Mouse (Mus musculus): ENCODE results near the gene Ddx1.

Ddx1 gene

DNA sequence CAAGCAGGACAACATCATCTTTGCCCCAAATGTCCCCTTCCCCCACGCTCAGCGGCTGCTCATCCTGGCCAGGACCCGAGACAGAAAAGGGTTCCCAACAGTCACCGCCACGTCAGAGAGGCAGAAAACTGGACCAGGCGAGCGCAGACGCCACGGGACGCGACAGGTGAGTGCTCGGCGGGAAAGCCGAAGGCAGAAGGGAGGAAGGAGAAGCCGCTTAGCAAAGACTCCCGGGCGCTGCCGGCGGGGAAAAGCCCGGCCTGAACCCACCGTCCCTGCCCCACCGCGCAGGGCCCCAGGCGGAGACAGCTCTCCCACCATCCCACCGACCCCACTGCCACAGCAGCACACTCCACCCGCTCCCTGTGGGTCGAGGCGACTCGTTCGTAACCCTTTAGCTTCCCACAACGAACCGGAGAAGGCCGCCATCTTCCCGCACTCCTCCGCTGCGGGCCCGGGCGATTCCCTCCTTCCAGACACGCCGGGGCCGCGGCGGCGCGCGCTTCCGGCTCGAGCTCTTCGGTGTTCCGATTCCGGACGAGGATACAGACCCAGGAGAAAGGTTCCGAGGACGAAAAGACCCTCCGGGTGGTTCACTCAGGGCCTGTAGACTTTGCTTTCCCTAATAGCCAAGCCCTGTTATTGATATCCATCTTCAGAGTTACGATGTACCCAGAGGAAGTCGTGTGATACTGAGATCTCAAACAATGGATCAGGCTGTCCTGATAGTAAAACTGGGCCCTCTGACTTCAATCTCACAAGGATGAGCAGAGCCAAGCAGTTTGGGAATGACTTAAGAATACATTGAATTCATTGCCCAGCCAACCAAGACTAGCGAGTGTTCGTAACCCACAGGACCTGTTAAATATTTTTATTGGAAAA is at the start of gene Ddx1:
Gene Ddx1 (minus strand): TSS at position 523 of the 882 bp plus-strand sequence.
- DNase-seq = peak; percentile 80

DNA sequence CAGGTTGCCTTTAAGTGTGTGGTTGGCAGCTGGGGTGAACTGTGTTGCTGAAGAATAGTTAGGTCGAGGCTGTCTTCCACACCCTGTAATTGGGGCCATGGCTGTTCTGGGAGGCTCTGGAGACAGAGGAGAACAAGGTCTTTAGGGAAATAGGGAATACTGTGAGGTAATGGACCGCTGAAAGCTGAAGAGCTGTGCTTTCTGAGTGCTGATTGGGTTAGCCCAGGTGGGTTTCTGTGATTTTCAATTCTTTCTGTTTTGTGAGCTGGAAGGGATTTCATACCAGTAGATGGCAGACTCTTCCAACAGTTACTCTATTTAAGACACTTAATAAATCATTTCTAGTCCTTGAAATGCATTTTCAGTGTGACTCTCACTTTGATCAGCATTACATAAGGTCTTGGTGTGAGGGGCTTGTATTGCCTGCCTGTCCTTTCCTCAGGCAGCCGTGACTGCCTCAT is 44.4 kb upstream of the Ddx1 start:
- DNase-seq = no peak

DNA sequence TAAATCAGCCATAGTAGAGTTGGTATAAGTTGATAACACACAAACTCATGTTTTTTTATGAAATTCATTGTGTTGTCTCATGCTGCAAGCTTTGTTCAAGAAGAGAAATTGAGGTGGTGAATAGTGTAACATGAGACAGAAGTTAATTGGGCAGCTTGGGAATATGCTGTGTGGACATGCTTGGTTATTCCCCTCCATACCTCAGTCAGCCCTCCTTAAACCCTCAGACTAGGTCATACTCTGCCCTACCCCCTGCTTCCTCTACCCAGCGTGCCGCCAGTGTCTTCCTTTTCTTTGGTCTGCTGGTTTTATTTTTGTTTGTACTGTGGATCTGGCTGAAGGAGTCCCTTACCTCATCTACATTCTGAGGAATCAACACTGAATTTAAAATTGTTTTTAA is 42.4 kb upstream of the Ddx1 start:
- DNase-seq = no peak

DNA sequence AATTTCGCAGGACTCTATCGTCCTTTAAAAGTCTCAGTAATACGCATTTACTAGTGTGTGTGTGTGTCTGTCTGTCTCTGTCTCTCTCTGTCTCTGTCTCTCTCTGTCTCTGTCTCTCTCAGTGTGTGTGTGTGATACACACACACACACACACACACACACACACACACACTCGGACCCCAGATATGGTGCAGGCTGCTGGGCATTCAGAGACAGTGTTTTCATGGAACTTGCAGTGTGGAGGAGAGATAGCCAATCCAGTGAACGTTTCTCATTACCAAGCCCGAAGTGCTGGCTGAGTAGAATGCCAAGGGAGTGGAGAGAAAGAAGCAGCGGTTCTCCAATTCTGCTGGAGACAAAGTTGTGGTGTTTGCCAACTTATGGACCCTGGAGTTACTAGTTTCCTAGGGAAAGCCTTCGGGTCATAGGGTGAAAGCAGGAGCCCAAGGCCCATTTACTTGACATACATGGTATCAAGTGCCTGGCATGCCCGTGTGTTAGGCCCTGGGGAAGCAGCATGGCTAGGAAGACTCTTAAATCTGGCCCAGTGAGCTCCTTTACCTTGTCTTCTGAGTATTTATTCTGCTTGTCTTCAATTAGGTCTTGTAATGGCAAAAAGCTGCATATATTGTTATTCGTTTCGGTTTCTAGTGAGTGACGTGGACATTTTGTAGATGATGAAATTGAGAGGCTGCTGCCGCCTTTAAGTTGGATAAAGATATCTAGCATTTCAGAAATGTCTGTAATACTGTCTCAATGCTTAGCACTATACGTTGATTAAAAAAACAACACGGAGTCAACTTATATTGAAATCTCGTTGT is 20.8 kb upstream of the Ddx1 start:
- no peak for DNase-seq

DNA sequence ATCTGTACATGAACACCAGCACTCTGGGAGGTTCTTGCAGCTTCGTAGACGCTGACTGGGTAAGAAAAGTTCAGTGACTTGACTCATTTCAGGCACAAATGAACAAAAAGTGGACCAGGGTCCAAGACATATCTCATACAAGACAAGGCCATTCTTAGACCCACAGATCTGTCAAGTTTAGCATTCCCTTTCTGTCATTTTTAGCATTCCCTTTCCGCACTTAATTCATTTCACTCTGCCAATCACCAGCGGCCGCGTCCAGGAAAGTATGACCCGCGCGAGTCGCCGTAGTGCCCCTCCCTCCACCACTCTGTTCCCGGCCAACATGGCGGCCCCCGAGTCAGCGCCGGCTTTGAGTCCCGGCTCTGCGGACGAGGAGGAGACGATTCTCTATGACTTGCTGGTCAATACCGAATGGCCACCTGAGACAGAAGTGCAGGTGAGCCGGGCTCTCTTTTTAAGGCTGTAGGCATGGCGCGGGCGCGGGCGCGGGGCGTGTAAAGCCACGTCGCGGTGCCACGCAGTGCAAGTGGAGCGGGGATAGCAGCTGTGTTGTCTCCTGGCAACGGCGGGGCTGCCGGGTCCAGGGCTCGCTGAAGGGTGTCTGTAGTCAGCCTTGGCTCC is 19.9 kb upstream of the Ddx1 start, which contains the start of gene Nbas:
Gene Nbas (plus strand): TSS at position 308 of the 624 bp plus-strand sequence.
- peak; percentile 83 for DNase-seq

DNA sequence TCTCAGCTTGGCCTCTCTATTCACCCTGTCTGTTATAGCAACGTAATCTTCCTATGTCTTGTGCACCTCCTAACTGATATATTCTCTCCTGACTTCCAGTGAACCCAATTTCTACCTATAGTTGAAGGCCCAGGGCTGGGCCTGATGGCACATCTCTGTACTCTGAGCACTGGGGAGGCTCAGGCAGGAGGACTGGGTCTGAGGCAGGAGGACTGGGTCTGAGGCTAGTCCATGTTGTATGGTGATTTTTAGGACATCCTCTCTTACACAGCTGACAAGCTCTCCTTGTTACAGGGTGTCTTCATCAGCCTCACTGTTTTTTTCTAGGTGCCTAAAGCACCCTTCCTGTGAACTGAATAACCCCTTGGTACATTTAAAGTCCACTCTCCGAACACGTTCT is 19.4 kb upstream of the Ddx1 start:
- DNase-seq = no peak

DNA sequence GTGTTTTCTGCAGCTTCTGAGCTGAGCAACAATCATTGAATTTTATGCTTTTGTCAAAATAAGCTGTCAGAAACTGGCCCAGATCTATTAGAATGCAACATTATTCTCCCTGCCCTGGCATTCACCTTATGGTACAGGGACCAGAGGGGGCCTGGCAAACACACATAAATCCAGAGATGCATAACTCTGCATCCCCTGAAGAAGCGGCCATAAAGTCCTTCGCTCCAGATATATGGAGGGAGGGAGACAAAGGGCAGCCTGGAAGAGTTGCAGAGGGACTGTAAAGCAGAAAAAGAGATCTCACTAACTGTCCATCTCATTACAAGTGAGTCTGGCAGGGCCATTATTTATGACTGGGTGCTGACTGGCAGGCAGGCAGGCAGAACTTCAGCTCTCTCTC is 6.7 kb upstream of the Ddx1 start:
- no peak for DNase-seq

DNA sequence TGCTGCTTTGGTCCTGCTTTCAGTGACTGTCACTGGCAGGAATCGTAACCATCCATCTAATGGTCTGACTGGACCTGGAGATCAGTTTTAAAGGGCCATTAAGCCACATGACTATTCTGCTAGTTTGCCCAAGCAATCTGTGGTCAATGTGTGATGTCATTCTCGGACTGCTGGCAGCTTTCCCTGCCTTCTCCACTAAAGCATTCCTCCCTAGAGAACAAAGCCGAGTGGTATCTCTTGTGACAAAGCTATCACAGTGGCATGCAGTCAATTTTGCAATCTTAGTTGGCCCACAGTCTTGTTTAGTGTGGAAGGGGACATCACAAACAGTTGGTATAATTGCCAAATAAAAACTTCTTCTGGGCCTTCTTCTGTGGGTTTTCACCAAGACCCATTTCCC is 6.1 kb upstream of the Ddx1 start:
- DNase-seq = no peak

DNA sequence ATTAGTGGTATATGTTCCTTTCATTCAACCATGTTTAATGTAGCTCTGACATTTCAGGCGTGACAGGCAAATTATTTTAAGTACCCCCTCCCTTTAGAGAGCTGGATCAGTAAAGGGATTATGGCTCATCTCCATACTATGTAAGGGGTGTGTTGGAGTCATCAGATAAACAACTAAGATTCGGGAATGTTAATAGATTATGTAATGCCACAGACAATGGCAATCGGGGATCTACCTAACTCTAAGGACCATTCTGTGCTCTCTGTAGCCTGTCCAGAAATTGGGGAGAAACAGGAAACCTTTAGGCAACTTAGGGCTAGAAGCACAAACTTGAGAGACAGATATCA is 533 bp upstream of the Ddx1 start:
- no peak for DNase-seq

DNA sequence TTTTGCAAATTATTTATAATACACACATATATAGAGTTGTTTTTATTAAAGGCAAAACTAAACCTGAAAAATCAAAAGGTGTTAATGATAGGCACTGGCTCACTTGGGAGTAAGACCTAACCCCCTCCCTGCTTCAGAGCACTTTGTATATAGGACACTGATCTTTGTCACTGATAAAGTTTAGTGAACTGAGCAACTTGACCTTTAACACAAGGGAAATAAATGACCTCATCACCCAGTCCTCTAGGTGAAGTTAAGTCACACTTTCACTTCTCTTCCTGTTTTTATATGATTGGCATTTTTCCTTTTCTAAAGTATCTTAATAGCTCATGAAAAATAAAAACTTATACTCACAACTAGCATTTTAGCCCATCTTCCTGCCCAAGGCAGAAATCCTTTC is 6.6 kb downstream of the Ddx1 start:
- no peak for DNase-seq

DNA sequence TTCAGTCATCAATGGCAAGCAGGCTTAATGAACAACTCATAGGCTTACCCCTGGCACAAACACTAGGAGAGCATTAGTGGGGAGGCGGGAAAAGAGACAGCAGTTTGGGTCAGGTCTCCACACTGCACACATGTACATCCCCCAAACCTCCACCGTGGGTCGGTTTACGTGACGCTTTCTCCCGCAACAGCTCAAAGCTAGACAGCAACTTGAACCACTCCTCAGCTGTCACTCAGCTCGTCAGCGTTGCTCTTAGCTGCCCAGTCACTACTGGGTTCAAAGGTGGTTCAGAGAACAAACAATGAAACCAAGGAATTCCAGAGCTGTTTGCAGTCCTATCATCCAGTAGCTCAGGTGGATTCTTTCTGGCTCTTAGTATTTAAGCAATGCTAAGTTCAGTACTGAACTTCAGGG is 30.9 kb downstream of the Ddx1 start:
- DNase-seq = no peak

DNA sequence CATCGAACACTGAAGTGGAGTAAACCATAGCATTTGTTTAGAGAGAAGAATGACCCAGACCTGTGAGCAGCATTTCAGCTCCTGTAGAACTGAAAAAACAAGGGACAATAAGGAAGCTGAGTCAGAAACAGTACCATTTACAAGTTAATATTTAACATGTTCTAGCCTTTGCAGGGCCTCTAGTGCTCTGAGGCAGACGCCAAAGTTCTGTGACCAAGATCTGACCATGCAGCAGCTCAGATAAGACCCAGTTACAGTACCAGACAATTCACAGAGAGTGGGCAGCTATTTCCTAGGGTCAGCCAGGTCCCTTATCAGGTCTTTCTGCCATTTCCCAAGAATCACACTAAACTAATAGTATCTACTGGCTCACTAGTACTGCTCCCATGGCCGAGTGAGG is 31.4 kb downstream of the Ddx1 start:
- no peak for DNase-seq

DNA sequence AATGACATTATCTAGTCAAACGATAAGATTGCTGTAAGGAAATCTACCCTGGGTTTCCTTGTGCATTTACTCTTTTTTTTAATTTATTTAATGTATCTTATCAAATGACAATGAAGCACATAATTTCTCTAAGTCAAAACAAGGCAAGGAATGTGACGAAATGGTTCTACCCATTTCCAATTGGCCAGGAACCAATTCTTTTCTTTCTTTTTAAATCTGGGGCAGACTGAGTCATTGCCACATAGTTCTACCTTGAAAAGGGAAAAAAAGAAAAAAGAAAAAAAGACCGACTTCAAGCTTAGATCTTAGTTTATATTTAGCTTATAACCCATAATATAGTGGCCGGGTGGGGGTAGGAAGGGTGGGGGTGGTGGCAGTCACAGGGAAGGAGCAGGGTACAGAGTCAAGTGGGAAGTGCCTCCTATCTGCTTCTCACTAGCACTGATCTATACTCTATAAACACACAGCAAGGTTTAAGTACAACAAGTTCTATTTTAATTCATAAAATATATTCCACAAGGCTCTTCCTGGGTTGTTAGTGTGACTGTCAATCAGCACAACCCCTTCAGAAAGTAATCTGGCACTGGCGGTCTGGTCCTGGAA is 32.4 kb downstream of the Ddx1 start:
- no peak for DNase-seq

DNA sequence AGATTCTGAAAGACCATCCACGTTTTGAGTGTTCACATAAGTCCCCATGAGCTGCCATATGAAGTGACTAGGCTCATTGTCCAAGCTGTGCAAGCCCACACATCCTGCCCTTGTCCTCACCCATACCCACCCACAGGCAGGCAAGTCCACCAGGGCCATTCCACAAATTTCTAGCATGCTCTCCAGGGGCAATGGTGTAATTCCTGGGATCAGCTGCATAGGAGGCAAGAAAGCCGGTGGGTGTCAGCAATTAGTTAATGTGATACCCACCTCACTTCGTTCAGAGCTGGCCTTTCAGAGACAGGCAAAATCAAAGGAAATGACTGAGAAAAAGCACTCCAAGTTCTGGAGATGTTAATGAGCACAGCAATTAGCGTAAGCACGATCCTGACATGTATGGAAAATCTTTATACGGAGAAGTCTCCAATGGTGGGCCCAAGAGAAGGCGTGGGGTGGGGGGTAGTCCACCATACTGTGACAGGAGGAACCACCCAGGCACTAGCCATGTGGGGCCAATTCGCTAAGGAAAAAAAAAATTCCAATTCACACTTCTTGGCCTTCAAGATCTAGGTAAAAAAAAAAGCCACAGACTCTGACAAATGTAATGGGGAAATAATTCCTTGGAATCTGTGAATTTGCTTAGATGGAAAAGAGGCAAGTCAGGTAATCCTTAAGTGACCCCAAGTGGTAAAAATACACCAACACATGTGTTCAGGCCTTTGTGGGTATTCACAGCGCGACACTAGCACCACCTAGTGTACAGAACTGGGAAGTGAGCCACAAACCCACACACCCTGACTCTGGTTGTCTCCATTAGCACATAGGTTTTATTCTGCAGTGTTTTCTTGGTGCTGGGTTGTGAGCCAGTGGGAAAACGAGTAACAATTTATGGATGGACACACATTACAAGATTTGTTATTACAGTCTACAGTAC is 34.4 kb downstream of the Ddx1 start:
- peak; percentile 69 for DNase-seq

DNA sequence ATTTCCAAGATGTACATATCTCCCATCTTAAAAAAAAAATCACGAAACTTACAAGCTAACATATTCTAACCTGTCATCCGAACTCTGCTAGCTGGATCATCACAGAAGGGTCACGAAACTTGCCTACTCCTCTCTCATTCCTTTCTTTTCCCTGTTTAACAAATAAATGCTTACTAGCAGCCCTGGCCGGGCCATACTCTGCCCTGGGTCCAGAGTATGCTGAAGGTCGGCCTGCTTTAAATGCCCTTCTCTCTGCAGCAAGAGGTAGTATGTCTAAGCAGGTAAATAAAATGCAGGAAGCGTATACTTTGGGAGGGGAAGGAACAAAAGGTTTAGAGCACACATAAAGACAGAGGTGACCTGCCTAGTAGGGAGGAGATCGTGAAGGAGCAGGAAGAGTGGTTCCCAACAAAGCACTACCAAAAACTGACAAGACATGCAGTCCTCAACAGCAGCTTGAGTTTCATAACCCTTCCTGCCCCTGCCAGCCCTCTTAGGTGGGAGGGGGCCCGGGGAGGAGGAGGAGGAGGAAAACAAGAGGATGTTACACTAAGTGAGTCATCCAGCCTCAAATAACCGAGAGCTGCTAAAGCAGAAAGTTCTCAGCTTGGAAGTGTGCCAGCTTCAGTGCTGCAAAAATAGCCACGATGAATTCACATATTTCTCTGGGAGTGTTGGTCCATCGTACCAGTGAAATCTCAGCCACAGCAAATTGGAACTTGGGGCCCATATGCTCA is 37.1 kb downstream of the Ddx1 start:
- DNase-seq = no peak

DNA sequence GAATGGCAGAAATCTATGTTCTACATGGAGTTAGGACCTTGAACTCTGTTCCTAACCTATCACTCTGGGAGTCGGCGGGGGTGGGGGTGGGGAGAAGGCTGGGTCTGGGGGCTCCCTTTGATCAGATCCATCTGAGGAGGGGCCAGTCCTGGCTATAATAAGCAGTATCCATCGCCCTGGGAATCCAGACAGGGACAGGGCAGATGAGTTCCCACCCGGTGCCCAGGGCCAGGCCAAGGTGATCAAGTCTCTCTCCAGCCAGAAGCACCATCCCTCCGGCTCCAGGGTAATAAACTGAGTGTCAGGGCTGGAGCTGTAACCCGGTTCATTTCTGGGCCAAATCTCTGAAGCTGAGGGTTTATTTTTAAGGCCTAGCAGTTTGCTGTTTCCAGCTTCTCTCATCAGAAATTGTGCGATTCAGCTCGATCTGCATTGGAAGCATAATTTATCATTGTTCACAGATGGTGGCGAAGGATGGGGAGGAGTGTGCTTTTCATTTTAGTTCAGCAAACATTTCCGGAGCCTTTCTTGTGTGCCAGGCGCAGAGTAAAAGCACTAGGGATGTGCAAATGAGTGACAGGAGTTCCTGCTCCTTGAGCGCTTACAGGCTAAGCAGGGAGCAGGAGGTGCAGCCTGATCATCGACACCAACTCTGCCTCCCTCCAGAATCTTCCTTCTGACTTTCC is 39.2 kb downstream of the Ddx1 start:
- DNase-seq = no peak

DNA sequence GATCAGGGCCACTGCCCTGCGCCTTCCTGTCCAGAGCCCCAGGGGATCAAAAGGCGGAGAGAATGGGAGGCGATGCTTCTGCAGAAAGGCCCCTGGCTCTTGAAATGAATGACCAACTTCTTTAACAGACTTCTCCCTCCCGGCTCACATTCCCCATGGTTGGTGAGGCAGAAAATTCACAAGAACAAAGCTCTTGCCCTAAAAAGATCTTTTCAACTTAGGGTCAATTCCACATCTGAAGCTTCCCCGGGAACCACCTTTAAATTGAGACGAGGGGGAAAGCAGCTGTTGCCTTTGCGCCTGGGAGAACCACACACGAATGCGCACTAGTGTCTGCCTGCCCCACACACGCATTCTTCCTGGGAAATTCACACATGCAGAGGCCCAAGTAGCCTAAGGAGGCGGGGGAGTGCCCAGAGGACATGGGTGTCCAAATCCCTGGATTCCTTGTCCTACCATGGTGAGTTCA is 40.0 kb downstream of the Ddx1 start:
- no peak for DNase-seq

DNA sequence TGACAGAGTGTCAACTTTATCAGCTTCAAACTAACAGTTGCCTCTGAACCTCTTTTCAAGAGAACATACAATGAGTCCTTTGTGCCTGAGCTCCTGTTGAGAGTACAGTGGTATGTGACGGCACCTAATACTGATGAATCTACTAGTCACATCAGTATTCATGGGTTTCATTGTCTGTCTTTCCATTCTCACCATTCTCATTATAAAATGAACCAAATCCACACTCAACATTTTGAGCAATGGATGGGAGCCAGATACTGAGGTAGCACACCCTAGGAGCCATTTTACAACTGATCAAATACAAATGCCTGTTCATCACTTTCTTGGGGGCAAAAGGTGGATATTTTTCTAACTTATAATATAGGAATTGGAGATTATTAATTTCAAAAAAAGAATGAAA is 40.5 kb downstream of the Ddx1 start:
- no peak for DNase-seq

DNA sequence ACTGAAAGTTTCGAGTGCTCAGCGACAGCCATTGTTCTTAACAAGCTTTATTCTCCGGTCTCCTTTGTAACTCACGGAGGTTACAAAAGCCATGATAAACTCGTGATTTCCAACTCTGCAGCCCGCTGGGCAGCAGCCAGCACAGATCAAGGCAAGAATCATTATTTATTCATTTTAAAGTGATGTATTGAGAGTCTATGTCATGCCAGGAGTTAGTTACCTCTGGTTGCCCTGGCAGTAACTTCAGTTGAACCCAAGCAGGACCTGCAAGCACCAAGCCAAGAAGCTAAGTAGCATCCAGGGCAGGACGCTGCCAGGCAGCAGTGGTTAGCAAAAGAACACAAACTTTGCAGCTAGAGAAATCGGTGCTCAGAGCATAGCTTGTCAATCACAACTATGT is 41.9 kb downstream of the Ddx1 start:
- no peak for DNase-seq

DNA sequence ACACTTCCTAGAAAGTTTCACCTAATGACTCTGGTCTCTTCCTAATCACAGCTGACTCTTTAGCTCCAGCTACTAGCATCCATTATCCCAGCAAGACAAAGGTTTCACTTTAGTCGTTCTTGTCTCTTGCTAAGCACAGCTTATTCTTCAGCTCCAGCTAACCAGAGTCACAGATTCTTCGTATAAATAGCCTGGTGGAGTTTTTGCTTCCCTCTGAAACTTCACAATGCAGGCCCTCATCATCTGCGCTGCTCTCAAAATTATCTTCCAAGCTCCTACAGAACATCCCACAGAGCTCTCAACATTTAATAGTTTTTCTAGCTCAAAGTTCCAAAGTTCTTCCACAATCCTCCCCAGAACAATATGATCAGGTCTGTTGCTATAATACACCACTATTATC is 43.3 kb downstream of the Ddx1 start:
- DNase-seq = no peak

DNA sequence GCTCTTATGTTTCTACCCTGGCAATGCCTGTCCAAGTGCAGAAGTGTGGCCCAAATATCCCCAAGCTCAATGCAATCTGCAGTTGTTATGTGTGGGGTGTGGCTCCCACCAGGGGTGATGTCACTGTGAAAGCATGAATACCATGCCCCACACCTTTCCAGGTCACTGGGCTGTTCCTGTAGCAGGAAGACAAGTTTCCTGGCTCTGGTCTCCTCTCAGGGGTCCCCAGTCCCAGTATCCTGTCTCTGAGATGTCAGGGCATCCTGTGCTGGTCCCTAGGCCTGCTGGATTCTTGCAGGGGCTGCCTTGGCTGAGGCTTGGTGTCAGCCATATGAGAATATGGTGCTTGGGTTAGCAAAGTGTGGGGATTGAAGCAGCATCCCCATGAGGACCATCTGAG is 46.7 kb downstream of the Ddx1 start:
- no peak for DNase-seq
